Mouse (Mus musculus): ENCODE results near the gene AA986860.
A peak's percentile ranks its signal among the peaks of the same experiment; 100 is the strongest.

DNA sequence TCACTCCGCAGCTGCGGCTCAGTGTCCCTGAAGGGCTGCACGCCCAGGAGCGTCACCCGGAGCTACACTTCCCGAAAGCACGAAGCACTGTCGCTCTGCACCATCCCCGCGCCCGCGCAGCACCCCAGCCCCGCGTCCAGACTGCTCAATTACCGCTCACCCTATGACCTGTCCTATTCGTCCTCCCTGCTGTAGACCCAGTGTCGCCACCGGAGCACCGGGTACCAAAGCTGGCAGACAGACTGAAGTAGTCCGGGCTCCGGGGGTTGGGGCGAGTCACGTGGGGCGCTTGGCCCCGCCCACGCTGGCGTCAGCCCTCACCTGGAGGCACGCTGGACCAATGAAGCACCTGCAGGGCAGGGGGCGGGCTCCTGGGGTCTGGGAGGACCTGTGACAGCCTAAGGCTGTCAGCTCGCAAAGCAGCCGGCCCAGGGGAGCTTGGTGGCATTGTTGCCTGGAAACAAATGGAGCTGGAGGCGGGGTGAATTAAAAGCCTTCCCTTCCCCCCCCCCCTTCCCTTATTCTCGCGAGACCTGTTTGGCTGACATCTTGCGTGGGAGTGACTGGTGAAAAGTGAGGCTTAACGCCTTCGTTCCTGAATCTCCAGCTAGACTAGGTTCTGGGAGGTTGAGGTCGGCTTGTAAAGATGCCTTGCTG lies 16.1 kb upstream of the AA986860 start, which contains the start of gene Gm29427:
- peak; percentile 40 for TF ChIP-seq POLR2A (IDR thresholded peaks at IDR 0.05; ENCODE audit: control insufficient read depth, low read depth, low read length)
- no peak for TF ChIP-seq CTCF (IDR thresholded peaks at IDR 0.05; ENCODE audit: control insufficient read depth, insufficient read depth, insufficient replicate concordance, low read depth, low read length)
